Mouse (Mus musculus): ENCODE measurements around the gene Sh3tc1.

Sh3tc1 gene

DNA sequence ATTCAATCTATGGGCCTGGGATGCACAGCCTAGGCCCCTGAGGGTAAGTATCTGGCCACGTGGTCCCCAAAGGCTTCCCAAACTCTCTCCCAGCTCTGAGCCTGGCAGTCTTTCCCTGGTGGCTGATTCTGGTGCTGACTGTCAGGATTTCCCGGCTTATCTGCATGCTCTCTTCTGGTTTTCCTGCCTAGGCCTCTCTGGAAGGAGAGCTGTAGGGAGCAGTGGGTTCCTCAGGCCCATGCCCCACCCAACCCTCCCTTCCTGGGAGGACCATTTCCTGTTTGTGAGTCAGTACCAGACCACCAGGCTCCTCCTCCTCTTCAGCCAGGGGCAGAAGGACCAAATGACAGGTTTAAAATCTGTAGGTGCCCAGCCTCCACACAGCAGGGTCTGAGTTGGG lies 17.1 kb downstream of the Sh3tc1 start:
- in situ Hi-C loops (cut with MseI, MboI), result no loop called here

DNA sequence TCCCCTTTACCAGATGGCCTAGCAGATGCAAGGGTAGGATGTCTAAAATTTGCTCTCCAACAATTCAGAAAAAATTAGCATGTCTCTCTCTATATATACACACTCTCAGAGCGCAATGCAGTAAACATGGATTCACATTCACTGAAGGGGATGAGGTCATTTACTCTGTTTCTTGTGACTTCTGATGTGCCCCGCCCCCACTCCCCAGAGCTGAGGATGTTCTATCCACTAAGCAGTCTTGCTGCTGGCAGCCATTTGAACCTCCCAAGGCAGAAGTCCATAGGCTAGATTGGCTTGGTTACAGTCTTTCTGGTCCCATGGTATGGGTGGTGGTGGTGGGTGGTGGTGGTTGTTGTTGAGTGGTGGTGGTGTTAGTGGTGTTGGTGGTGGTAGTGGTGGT lies 17.9 kb downstream of the Sh3tc1 start:
- in situ Hi-C loops (cut with MseI, MboI), result no loop called here

DNA sequence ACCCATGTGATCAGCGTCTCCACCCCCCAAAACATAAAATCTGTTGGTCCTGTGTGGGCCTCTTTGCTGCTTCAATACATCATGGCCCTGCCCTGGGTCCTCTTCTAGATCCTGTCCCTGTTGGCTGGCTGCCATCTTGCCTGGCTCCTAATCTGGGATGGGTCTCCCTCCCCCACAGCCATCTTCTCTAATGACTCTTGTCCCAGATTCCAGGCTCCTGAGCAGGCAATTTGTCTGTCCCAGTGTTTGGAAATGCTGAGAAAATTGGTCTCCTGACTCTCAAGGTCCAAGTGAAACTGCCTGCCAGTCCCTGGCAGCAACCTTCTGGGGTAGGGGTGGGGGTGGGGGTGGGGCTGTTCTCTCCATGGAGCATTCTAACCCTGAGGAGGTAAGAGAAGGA lies 19.9 kb downstream of the Sh3tc1 start:
- in situ Hi-C loops (cut with MseI, MboI), result no loop called here

DNA sequence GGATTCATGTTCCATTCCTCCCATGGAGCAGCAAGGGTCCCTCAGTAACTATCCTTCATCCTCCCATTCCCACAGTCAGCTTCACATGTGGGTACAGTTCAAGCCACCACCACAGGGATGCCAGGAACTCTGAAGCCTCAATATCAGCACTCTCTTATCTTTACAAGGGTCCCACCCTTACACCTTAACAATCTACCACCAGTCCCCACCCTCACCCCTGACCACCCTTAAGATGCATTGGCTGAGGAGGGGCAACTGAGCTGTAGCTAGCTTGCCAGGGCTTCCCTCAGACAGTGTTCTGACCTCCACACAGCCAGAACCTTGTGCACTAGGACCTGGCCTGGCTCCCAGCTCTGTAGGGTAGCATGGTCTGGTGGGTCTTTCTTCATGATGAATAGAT lies 20.4 kb downstream of the Sh3tc1 start:
- in situ Hi-C loops (cut with MseI, MboI), result no loop called here

DNA sequence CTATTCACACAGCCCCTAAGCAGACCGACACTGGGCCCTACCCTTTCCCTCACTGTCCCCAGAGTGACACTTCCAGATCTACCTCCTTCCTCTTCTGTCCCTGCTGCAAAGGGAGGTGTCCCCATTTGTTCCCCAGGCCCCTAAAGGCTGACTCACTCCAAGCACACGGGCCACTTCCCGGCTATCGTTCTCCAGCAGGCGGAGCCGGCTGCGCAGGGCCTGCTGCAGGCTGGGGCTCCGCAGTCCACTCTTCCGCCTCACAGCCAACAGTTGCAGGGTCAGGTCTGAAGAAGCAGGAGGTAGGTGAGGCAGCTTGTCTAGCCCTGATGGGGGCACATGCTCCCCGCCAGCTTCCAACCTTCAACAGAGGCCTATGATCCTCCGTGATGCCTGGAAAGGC lies 21.0 kb downstream of the Sh3tc1 start:
- in situ Hi-C loops (cut with MseI, MboI), result no loop called here

DNA sequence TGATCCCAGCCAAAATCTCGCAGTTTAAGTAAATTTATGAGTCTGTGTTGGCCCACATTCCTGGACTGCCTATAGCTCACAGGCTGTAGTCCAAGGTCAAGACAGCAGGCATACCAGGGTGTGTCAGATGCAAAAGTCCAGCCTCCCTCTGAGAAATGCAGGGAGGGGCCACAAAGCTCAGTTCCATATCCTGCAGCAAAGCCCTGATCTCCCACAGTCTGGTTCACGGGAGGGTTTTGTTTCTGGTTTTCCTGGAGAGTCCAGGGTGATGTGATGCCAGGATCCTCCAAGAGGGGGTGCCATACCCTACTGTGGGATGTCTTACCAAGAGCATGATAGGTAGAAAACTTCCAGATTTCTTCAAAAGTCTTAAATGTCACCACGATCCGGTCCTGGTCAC lies 21.8 kb downstream of the Sh3tc1 start:
- in situ Hi-C loops (cut with MseI, MboI), result no loop called here

DNA sequence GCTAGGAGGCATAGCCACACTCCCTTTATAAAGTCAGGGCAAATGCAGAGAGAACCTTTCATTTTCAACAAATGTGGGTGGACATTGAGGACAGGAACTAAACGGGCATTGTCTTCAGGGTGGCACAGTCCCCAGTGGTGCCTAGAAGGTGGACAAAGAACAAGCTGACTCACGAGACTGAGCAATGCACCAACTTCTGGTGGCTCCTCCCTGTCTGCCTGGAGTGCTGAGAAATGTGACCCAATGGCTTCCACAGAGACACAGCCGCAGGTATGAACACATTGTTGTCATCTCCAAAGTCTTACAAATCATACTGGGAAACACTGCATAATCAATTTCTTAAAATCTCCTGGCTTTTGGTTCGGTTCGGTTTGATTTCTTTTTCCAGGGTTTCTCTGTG lies 22.3 kb downstream of the Sh3tc1 start:
- in situ Hi-C loops (cut with MseI, MboI), result no loop called here

DNA sequence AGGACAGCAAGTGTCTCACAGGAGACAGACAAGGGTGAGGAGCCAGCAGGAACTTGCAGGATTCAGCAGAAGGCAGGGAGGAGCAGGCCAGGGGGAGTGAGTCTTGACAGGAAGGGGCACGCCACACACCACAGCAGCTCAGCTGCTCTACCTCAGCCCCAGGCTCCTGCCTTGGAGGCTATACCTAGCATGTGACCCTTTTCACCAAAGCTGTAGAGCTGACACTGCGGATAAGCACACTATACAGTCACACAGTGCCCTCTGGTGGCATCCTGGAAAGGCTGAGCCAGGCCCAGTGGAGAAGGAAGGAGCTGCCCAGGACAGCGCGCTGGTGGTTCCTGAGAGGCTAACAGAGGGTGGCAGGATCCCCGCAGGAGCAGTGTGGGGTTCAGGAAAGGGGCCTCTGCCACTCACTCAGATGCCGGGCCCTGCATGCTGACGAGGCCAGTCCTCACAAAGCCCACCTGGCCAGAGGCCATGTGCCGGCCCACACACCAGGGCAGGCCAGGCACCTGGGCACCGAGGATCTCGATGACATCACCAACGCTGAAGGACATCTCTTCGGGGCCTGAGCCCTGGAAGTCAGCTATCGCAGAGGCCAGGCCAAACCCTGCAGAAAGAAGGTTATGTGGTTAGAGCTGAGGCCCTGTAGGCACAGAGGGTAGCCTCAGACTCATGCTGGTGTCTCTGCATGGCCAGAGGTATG lies 26.0 kb downstream of the Sh3tc1 start:
- in situ Hi-C loops (cut with MseI, MboI), result loop anchor here in 1 of 2 experiments (5.0 kb wide), 1 partner anchor 43 kb away; the partner anchor contains the start of gene Ablim2

DNA sequence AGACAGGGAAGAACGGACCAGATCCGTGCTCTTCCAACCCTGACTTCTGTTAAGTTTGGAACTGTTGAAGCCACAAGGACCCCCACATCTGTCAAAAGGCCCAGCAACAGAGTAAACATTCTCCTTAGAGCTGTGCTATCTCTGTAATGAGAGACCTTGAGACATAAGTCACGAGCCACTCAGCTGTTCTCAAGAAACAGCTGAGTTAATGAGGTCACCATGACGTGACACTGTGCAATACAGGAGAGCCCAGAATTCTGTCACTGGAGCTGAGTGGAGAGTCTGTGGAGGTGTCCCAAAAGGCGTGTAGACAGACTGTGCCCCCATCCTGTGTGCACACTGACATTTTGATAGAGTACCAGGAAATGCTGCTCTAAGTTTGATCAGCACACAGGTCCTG lies 27.3 kb downstream of the Sh3tc1 start:
- in situ Hi-C loops (cut with MseI, MboI), result loop anchor here in 1 of 2 experiments (5.0 kb wide), 1 partner anchor 45 kb away; the partner anchor contains the start of gene Ablim2

DNA sequence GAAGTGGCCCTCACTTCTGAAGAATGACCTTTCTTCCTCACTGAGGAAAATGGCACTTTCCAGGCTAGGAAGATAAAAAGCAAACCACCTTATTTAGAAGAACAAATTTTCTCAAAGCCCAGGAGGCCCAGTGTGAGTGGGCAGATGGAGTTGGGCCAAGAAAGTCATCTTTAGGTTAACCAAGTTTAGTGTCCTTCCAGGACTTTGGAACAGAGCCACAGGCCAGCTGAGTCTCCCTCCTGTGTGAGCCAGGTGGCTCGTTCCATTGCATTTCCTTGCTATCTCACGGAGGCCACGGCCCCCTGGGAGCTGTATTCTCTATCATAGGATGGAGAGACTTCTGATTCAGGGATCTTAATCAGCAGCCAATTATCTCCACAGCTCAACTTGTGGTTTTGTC lies 28.9 kb downstream of the Sh3tc1 start:
- in situ Hi-C loops (cut with MseI, MboI), result loop anchor here in 1 of 2 experiments (5.0 kb wide), 1 partner anchor 46 kb away; the partner anchor contains the start of gene Ablim2

DNA sequence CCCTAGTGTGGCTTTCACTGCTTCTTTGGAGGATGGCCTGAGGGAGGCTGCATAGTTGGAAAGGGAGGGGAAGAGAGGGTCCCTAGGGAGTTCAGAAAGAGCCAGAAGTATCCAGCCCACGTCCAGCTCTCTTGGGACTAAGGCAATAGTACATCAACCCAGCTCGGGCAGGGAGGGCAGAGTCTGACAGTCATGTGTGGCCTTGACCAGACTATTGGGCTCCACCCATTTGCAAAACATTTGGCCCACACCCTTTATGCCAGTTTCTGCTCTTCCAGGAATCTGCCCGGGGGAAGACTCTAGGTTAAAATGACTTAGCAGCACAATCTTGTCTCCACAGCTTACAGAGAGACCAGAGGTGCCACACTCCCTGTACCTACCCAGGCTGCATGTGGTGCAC lies 29.3 kb downstream of the Sh3tc1 start:
- in situ Hi-C loops (cut with MseI, MboI), result loop anchor here in 1 of 2 experiments (5.0 kb wide), 1 partner anchor 47 kb away; the partner anchor contains the start of gene Ablim2

DNA sequence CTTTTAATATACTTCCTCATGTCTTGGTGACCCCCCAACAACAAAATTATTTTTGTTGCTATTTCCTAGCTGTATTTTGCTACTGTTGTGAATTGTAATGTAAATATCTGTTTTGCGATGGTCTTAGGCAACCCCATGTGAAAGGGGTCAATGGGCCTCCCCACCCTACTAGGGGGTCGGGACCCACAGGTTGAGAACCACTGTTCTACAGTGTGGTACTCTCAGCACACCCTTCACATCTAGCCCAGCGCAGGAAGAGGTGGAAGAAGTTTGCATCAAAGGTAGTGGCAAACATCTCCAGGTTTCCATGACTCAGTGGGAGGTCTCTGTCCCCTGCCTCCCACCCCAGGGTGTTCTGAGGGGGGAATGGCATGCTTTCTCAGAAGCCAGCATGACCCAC lies 34.4 kb downstream of the Sh3tc1 start:
- in situ Hi-C loops (cut with MseI, MboI), result no loop called here

DNA sequence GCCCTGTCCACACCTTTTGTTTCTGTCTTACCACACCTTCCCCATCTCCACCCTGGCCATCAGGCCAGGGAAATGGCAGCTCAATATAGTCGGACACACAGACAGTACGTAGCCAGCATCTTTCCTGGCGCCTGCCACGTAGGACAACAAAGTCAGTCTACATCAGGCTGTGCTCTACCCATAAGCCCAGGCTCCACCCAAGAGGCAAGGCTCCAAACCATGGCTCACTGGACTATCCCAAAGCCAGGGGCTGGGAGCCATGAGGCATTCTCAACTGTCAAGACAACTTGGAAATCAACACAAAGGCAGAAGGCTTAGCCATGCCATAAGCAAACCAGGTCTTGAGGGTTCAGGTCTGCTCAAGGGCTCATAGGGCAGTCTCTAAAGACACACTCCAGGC lies 36.0 kb downstream of the Sh3tc1 start:
- in situ Hi-C loops (cut with MseI, MboI), result no loop called here

DNA sequence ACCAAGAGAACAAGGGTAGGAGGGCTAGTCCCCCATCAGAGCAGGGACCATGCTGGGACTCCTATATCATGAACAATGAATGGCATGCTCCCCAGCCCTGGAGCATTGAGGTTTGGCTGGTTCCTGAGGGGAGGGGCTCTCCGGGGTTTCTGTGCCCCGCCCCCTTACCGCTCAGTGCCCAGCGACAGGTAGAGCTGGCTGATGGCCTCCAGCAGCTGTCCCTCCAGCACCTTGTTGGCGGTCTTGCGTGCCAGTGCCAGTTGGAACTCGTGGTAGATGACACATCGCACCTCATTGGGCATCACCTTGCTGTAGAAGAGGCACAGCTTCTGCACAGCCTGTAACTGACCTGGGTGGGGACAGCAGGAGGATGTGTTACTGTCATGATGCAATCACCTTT lies 36.6 kb downstream of the Sh3tc1 start:
- in situ Hi-C loops (cut with MseI, MboI), result no loop called here

DNA sequence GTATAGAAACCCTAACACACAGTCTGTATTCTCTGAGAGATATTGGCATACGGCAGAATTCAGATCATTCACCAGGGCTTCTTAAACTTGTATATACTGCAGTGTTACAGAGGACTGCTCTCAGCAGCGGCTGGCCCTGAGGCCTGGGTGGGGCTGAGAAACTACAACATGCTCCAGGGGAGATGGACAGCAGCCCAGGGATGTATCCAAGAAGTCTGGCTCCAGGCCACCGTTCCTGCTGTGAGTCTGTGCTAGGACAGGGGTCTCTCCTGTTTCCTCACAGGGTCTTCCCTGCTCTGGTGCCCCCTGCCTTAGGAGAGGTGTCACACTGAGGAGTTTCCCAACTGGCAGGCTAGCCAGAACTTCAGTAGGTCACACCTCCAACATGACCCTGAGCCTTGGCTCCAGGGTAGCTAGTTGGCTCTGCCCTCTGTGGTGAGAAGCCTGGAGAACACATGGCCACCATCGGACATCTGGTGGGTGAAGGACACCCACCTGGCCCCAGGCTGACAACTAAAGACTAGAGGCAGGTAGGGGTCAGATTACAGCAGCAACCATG lies 37.1 kb downstream of the Sh3tc1 start:
- in situ Hi-C loops (cut with MseI, MboI), result no loop called here

DNA sequence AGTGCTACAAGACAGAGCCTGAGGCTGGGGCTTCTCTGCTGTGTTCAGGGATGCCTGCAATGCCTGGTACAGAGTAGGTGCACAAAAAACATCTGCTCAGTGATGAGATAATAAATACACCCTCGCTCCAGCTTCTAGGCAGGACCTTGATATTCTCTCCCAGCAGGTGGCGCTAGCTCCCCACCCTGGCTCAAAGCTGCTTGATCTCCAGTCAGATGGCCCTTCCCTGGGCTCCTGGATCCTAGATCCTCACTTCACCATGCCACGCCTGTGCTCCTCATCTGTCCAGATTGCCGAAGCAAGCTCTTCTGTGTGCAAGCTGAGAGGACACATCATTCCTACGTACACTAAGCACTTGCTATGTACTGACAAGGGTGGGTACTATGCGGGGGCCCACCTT lies 38.7 kb downstream of the Sh3tc1 start:
- in situ Hi-C loops (cut with MseI, MboI), result no loop called here

DNA sequence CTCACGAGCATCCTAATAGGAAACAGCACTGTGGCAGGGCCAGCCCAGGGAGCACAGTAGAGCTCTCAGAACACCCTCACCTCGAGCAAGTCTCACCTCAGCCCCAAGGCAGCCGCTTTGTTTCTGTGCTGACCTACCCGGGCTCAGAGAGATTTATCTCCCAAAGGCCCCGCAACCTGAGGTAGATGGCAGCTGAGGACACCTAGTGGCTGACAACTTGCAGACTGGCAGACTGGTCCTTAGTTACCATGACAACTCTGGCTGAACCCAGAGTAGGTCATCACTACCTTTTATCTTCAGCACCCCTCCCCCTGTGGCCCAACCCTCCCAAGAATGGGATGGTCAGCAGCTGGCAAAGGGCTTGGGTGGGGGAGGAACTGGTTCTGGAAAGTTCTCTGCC lies 44.0 kb downstream of the Sh3tc1 start:
- in situ Hi-C loops (cut with MseI, MboI), result no loop called here

DNA sequence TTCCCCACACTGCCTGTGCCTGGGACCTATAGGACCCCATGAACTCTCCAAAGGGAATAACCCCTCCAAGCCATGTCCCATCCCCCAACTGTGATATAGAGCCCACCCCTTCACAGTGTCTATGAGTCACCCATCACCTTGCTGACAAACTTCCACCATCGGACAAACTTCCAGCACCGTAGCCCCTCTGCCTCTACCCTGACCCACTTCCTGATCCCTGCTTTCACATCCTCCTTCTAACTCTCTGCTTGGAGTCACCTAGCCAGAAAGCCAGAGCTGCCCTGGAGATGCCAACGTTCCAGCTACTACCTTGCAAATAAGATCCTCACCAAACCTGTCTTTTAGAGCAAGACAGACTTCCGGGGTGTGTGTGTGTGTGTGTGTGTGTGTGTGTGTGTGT lies 46.1 kb downstream of the Sh3tc1 start:
- in situ Hi-C loops (cut with MseI, MboI), result no loop called here

DNA sequence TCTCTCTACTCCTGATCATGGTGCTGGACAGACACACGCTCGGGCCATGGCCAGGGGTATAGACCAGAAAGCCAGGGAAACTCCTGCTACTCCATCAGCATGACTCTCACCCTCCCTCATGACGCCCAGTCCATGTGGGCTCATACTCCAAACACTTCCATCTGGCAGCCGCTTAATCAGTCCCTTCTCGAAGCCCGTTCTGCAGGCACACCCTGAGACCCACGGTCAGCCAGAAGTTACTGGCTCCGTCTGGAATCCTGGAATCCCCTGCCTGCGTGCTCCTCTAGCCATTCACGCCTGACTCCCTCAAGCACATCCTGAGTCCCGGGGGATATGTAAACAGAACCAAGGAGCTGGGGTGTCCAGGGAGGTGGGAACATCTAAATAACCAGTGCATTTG lies 48.5 kb downstream of the Sh3tc1 start:
- in situ Hi-C loops (cut with MseI, MboI), result no loop called here

DNA sequence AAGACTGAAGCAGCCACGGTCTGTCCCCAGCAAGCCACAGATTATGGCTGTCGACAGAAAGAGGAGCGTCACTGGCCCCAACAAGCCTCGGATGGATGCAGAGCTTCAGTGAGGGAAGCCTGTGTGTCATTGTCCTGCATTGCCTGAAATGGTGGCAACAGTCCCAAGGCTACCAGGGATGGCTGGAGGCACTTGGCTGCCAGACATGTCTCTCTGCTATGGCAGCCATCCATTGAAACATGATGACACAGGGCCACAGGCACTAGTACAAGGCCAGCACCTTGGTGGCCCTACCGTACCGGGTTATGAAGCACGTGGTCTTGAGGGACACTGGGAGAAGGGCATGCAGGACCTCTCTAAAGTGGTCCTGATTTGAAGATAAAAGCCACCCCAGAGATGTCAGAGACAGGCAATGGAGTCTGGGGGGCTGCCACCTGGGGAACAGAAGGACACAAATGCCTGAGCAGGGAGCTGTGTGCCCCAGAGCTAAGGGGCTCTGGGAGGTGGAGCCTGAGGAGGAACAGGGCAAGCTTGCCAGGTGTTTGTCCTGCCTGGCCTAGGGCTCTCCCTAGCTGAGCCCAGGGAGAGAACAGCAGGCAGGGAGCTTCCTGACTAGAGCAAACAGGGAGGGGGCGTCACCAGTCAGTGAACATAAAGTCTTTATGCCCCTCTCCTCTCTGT lies 49.2 kb downstream of the Sh3tc1 start:
- in situ Hi-C loops (cut with MseI, MboI), result no loop called here

DNA sequence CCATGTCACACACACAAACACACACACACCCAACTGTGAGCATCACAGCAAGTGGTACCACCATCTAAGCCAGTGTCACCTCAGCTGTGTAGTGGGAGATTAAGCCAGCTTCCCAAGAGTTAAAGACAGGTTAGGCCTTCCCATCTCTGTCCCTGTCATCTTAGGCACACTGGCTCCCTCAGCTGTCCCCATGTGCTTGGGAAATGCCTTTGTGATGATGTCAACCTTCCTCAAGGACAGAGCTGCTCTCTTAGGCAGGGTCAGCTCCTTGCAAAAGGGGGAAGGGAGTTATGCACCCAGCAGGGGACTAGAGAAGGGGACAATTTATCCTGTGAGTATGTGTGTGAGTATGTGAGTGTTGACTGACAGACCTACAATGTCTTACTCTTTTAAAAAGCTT lies 50.4 kb downstream of the Sh3tc1 start:
- in situ Hi-C loops (cut with MseI, MboI), result loop anchor here in 1 of 2 experiments (10.0 kb wide), 1 partner anchor 95 kb away; no protein-coding TSS in a partner anchor

DNA sequence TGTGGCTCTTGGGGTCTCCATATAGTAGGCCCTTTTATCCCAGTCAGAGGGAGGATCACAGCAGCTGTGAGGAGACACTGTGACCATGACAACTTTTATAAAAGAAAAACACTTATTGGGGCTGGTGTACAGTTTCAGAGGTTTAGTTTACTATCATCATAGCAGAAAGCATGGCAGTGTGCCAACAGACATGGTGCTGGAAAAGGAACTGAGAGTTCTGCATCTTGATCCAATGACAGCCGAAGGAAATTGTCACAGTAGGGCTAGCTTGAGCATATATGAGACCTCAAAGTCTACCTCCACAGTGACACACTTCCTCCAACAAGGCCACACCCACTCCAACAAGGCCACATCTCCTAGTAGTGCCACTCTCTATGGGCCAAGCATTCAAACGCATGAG lies 50.9 kb downstream of the Sh3tc1 start:
- in situ Hi-C loops (cut with MseI, MboI), result loop anchor here in 1 of 2 experiments (10.0 kb wide), 1 partner anchor 94 kb away; no protein-coding TSS in a partner anchor

DNA sequence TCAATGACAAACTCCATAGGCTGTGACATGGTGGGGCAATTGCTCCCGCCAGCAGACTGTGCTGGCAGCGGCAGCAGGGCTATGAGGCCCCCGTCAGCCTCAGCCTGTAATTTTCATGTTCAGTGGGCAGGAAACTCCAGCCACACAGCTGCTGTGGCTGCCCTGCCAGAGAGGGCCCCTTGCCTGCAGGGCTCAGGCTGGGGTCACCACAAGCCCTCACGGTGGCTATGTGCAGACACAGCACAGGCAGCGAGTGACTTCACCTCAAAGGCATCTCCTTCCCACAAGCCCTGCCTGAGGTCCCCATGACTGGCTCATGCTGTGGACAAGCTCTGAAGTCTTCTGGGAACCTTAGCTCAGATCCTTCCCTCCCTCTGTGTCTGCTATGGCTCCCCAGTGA lies 52.7 kb downstream of the Sh3tc1 start:
- in situ Hi-C loops (cut with MseI, MboI), result loop anchor here in 1 of 2 experiments (10.0 kb wide), 1 partner anchor 92 kb away; no protein-coding TSS in a partner anchor
